Mouse (Mus musculus) left cerebral cortex, adult 8-10 months (tissue): ENCODE results near the gene Sipa1l1. TPM values are rescaled to one million over a fixed set of nuclear protein-coding genes. Genes with fewer than 3 reads are reported as not detected.

Experiments used
- DNase-seq, 2 experiments: peaks; one replicate each; pipeline ENCODE4 v3.0.0; 2022; ENCODE audit warnings: low spot score in 2 of 2
- total RNA-seq, 4 experiments: library from RNA; stranded (reverse); gene quantifications; 2 replicates each; pipeline ENCODE4 v1.2.4; 2022

Sipa1l1 gene
- total RNA-seq, 4 experiments from 2014 or later, result 245 to 307 (median 281) TPM

DNA sequence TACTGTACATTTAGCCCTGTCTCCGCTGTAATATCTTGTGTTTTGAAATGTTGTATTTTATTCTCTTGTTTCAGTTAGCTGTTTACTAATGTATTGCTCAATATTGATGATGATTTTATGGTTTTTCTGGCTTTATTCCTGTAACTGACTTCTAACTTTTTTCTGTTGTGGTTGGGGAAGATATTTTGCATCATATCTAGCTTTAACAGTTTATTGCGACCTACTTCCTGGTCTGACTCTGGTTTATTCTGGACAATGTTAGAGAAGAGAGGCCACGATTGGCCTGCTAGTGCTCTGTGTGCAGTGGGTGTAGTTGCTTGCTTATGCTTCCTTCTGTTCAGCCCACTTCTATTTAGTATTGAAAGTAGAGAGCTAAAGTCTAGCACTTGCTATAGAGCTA lies 77.3 kb downstream of the Sipa1l1 start:
- no peak for DNase-seq

DNA sequence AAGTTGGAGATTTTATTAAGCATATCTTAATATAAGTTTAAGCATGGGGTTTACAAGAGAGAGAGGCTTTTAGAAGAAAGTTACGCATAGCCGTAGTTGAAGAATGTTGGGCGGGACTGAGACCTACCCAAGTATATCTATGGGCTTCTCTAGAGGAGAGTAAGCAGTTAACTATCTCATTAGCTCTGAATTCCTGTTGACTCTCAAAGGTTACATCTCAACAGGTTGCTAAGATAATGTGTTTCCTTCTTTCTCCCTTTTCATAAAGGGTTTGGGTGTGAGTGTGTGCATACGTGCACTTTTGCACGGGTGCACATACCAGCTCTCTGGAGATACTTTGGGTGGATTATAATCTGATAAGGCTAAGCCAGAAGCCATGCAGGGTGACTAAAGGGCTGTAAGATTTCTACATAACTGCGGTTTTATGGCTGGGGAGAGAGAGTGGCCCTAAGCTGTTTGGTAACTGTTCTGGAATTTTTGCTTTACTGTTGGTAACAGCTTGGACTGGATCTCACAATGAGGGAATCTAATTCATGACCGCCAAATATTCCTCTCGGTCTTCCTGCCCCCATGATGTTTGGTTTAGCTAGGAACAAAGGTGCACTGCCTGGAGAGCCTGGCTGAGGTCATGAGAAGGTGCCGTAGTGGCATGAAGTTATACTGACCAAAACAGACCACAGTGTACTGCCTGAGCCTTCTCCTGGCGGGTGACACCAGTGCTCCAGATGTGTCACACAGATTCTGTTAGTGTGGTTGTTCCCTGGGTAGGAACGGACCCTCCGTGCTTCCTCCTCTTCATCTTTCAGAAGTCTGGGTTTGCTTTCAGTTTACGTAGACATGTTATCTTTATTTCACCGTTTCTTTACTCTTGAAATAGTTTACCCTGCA lies 78.5 kb downstream of the Sipa1l1 start:
- DNase-seq, result no peak

DNA sequence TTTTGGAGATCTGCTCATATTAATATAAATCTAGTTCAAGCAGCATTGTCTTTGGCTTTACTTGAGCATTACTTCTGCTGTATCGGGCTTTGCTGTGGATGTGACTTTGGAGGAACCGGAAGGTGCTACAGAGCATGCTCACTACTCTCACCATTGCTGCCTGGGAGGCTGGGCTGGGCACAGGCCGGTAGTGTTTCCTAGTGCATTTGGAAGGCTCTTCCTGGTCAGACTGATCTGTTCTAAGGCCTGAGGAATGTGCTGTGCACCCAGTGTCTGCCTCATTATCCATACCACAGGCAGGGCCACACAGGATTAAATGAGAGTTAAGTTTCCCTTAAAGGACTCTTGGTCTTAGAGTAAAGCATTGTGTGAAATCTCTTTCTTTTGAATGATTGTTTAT lies 79.4 kb downstream of the Sipa1l1 start:
- DNase-seq, result no peak

DNA sequence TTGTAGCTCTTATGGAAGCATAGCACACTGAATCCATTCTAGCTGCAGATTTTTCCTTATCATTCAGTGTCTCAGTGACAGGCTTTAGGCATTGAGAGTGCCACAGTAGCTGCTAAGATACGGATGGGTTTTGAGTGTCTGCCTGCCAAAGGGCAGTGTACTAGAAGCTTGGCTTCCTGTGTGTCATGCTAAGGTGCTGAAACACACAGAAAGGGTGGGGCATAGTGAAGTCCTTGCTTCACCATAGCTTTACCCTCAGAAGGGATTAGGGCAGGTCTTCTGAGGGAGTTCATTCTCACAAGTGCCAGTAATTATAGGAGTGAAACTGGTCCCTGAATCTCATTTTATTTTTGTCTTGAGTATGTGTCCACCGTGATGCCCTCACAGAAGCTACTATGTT lies 82.2 kb downstream of the Sipa1l1 start:
- DNase-seq, result no peak

GRCm38 (mm10) chr12:82254076-82254475 lies 85.0 kb downstream of the Sipa1l1 start:
- DNase-seq, result peak; percentile 34 to 69

- no peak for DNase-seq
Observed at GRCm38 (mm10) chr12:82256012-82256411, 86.9 kb downstream of the Sipa1l1 start.

- DNase-seq, result no peak
Observed at GRCm38 (mm10) chr12:82256921-82257500, 87.9 kb downstream of the Sipa1l1 start.

DNA sequence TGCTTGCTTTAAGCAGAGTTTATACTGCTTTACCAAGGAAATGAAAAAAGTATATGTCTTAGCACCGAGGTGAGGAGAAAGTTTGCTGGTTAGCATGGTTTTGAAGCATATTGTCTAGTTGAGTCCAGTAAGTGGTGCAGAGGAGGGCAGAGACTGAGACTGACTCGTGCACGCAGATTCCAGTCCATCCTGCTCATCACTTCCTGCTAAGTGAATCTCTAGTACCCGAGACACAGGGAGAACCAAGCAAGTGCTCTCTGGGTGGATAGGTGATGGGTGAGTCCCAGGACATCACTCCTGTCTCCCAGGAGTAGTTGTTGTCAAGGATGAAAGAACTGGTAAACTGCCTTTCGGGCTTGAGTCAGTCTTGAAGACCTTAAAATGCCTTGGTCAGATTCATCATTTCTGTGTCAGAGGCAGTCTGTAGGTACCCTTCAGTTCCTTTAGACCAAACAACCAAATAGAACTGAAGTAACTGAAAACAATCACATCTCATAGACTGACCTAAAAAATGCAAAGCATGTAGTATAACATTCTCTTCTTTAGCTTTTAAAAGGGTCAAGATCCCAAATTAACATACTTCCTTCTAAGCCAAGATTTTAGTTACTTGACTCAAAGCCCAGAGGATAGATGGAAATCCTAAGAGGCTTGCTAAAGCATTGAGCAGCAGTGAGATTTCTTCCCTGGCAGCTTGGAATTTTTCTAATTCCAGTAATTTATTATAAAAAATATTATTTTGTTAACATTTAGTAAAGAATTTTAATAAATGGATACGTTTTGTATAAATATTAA lies 89.1 kb downstream of the Sipa1l1 start:
- DNase-seq, result no peak

- DNase-seq, result no peak
Observed at GRCm38 (mm10) chr12:82263443-82263842, 94.3 kb downstream of the Sipa1l1 start.

DNA sequence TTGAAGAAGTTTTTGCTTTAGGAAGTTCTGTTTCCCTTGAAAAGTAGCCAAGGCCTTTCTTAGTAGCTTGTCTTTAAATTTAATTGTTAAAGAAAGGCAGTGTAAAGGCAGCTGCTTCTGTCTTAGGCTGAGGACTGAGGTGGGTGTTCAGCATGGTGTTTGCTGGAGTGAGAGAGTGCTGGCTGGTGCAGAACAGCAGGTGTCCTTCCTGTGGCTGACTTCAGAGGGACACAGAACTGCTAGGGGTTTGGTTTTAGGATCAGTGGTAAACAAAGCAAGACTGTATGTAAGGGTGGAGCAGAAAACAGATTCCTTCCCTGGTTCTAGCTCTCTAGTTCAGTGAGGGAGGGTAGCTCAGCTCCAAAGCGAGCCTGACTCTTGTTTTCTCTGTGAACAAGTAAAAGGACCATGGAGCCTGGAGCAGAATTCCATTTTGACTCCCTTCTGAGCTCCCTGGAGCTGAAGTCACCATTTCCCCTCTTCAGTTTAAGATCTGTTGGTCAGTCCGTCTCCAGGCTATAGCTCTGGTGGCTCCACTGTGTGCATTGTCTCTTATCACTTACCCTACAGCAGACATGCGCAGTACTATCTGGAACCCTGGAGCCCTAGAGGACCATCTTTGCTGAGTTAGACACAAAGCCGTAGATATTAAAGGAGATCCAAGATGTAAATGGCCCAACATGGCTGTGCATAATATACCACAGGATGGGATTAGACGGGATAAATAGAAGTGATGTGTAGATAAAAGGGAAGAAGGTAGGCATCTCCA lies 95.1 kb downstream of the Sipa1l1 start:
- DNase-seq, result peak in 1 of 2 experiments; percentile 5

- peak in 1 of 2 experiments; percentile 69 for DNase-seq
Observed at GRCm38 (mm10) chr12:82265335-82266274, 96.5 kb downstream of the Sipa1l1 start.

- no peak for DNase-seq
Observed at GRCm38 (mm10) chr12:82271447-82271846, 102.3 kb downstream of the Sipa1l1 start.

DNA sequence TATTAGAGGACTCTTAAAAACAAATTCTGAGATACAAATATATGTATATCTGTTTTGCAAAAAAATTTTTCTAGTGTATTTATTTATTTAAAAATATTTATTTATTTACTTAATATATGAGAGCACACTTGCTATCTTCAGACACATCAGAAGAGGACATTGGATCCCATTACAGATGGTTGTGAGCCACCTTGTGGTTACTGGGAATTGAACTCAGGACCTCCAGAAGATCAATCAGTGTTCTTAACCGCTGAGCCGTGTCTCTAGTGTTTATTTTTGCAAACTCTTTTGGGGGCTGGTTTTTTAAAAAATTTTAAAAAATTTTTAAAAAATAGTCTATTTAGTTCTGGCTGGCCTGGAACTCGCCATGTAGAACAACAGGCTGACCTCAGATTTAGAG lies 104.4 kb downstream of the Sipa1l1 start:
- DNase-seq, result no peak

DNA sequence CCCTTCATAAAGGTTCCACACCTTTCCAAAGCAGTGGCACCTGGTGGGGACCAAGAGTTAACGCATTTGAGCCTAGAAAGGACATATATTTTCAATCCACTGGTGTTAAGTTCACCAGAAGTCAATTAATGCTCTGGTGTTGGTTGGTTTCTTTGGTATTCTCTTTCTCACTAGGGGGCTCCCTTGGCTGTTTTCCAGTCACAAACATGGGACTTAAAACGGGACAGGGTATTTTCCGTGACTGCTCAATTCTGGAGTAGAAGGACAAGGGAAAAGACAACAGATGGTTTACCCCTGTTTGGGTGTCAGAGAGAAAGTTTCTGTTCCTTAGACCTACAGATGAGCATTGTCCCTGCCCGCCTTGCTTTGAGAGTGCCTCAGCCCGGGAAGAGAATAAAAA lies 105.5 kb downstream of the Sipa1l1 start:
- no peak for DNase-seq

GRCm38 (mm10) chr12:82275767-82276166 lies 106.6 kb downstream of the Sipa1l1 start:
- no peak for DNase-seq

- DNase-seq, result no peak
Observed at GRCm38 (mm10) chr12:82276591-82276990, 107.5 kb downstream of the Sipa1l1 start.

DNA sequence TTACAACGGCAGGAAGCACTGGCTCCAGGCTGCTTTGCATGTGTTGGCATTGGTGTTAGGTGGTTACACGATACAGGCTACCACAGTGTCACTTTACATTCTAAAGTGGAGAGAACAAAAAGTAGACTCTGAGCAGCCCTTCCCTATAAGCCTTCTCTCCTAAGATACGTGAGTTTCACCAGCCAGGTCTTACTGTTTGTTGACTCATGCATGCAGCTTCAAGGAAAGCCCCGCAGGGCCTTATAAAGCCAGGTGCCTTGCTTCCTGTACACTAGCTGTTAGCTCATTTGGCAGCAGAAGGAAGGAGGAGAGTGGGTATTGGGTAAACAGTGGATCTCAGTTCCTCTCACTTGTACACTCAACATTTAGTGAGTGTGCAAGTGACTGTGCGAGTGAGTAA lies 115.5 kb downstream of the Sipa1l1 start:
- no peak for DNase-seq

DNA sequence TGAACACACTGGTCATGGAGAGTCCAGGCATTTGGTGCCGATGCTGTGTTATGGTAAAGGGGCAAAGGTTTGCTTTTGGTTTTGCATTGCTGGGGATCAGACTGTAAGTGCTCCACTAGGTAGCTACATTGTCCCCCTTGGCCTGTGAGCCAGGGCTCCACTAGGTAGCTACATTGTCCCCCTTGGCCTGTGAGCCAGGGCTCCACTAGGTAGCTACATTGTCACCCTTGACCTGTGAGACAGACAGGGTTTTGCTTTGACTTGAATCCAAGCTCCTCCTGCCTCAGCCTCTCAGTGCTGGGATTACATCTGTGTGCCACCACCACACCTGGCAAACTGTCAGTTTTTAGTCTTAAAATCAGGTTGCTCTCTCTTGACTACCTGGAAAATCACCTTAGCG lies 115.9 kb downstream of the Sipa1l1 start:
- DNase-seq, result no peak

GRCm38 (mm10) chr12:82286068-82286467 lies 116.9 kb downstream of the Sipa1l1 start:
- DNase-seq, result no peak

GRCm38 (mm10) chr12:82286804-82287203 lies 117.7 kb downstream of the Sipa1l1 start:
- DNase-seq, result no peak
